ENCODE assay signal across 9 mouse cellular contexts in the genomic region with DNA sequence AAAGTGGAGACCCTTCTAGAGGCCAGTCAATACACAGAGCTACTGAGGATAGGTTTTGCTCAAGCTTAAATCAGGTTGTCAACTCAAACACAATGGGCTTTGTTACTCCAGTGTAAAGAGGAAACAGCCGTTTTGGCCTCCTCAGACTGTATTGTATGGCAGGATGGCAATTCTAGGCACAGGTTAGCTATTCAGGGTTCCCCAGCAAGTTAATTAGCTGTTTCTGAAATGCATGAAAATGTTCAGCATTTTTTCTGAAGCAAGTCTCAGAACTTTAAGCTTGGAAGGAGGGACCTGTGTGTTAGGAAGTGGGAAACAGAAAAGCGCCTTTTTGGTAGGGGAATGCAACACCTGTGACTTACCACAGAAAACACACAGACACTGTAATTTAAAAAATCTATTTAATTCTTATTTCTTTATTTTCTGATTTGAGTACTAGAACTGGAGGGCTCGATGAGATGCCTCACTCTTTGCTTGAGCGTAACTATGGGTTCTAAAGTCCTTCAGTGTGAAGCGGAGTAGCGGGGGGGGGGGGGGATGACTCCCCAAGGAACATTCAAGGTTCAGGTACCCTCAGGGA. TPM values are rescaled to one million over a fixed set of nuclear protein-coding genes. Genes with fewer than 3 reads are reported as not detected.
DNase-seq lines count a peak whose midpoint lies in the region; ATAC-seq and TF ChIP-seq lines count a peak whose summit lies in the region.
"Had no signal": no experiment of that assay in that cellular context is flagged by ENCODE, and none has a peak within 500 bp of the region (broad histone marks: within the 10 kb centered on the region; RNA-seq: fewer than 3 reads in every experiment).

No protein-coding gene starts in this region.

- H3K4me1 ChIP-seq in lung, adult 2 months (ENCODE audit: control insufficient read depth, insufficient read depth, low read length), result peaks cover 6% of the 10 kb centered on the region
- no peaks in the 10 kb centered on the region for H3K4me1 ChIP-seq in forebrain, postnatal 0 days (ENCODE audit: insufficient read depth)
- no peaks in the 10 kb centered on the region for H3K4me1 ChIP-seq in kidney, adult 2 months (ENCODE audit: control insufficient read depth, insufficient read depth, low read length)
- peaks cover 3% of the 10 kb centered on the region for H3K4me1 ChIP-seq in midbrain, embryonic 11.5 days (ENCODE audit: control insufficient read depth, insufficient read depth, low read length)

- TF ChIP-seq POLR2A in lung, adult 2 months (IDR thresholded peaks at IDR 0.05; ENCODE audit: borderline replicate concordance, extremely low read depth, low read depth, low read length), result no peak
- no peak for TF ChIP-seq POLR2A in kidney, adult 2 months (IDR thresholded peaks at IDR 0.05; ENCODE audit: low read depth, low read length)

- no peaks in the 10 kb centered on the region for H3K27me3 ChIP-seq in forebrain, postnatal 0 days (ENCODE audit: insufficient read depth, low read length)
- H3K27me3 ChIP-seq in kidney, adult 2 months (replicated peaks; ENCODE audit: control insufficient read depth, insufficient read depth, low read length), result no peaks in the 10 kb centered on the region
- no peaks in the 10 kb centered on the region for H3K27me3 ChIP-seq in midbrain, embryonic 11.5 days (ENCODE audit: control insufficient read depth, insufficient read depth, low read length)

- DNase-seq in lung, adult 2 months, result no peak
- no peak for DNase-seq in lung, adult 18-20 months
- peak; percentile 31 for DNase-seq in forebrain, postnatal 0 days
- DNase-seq in kidney, adult 2 months, result peak; percentile 54
- peak; percentile 93 for DNase-seq in midbrain, embryonic 11.5 days (ENCODE audit: low spot score, missing footprints)
- DNase-seq in yolk sac, embryonic 10.5 days (ENCODE audit: low spot score), result no peak
- no peak for DNase-seq in urinary bladder, postnatal 36 days (ENCODE audit: low spot score in 2 of 2)
- DNase-seq in adipocyte (ENCODE audit: low spot score), result no peak

- TF ChIP-seq CTCF in lung, adult 2 months (IDR thresholded peaks at IDR 0.05; ENCODE audit: insufficient read depth, low read length), result no peak
- TF ChIP-seq CTCF in forebrain, postnatal 0 days (IDR thresholded peaks at IDR 0.05; ENCODE audit: low read depth), result no peak
- no peak for TF ChIP-seq CTCF in kidney, adult 2 months (conservative IDR thresholded peaks at IDR 0.05; ENCODE audit: insufficient read depth, insufficient read length, low read depth, low read length)

- peak overlapping the region; percentile 99 for H3K27ac ChIP-seq in forebrain, postnatal 0 days (ENCODE audit: low read depth, low read length)
- peak overlapping the region; percentile 69 for H3K27ac ChIP-seq in kidney, adult 2 months (ENCODE audit: insufficient read depth, low read depth, low read length)
- H3K27ac ChIP-seq in midbrain, embryonic 11.5 days (ENCODE audit: low read depth, low read length), result peak overlapping the region; percentile 99

- WGBS in lung, adult 2 months, result 16% methylated on average over 6 of the region's 6 CpGs
- WGBS in forebrain, postnatal 0 days, result 4% methylated on average over 6 of the region's 6 CpGs
- WGBS in kidney, adult 2 months, result 17% methylated on average over 6 of the region's 6 CpGs
- 2% methylated on average over 6 of the region's 6 CpGs for WGBS in midbrain, embryonic 11.5 days

- H3K4me2 ChIP-seq in forebrain, postnatal 0 days (ENCODE audit: low read depth), result peak overlapping the region; percentile 65
- H3K4me2 ChIP-seq in midbrain, embryonic 11.5 days, result peak overlapping the region; percentile 58

- peak overlapping the region; percentile 88 for H3K9ac ChIP-seq in forebrain, postnatal 0 days
- H3K9ac ChIP-seq in midbrain, embryonic 11.5 days (ENCODE audit: low read length), result peak overlapping the region; percentile 82

- no peak for ATAC-seq in forebrain, postnatal 0 days
- no peak for ATAC-seq in midbrain, embryonic 11.5 days (ENCODE audit: low FRiP score)

- peak overlapping the region; percentile 84 for H3K4me3 ChIP-seq in lung, adult 2 months (replicated peaks; ENCODE audit: extremely low read depth, low read depth, low read length)
- H3K4me3 ChIP-seq in forebrain, postnatal 0 days (ENCODE audit: low read depth, low read length), result peak overlapping the region; percentile 84
- peak overlapping the region; percentile 82 for H3K4me3 ChIP-seq in kidney, adult 2 months (ENCODE audit: insufficient read depth, low read depth, low read length)
- H3K4me3 ChIP-seq in midbrain, embryonic 11.5 days (ENCODE audit: low read depth, low read length), result peak overlapping the region; percentile 73

- no peaks in the 10 kb centered on the region for H3K36me3 ChIP-seq in forebrain, postnatal 0 days (ENCODE audit: insufficient read depth)
- H3K36me3 ChIP-seq in kidney, adult 2 months (ENCODE audit: control insufficient read depth, insufficient read depth, low read length), result no peaks in the 10 kb centered on the region
- no peaks in the 10 kb centered on the region for H3K36me3 ChIP-seq in midbrain, embryonic 11.5 days (ENCODE audit: control insufficient read depth, insufficient read depth, low read length)

- H3K9me3 ChIP-seq in forebrain, postnatal 0 days (ENCODE audit: low read length), result no peaks in the 10 kb centered on the region
- no peaks in the 10 kb centered on the region for H3K9me3 ChIP-seq in midbrain, embryonic 11.5 days (ENCODE audit: control insufficient read depth, low read length)

RNA-seq across cellular contexts. Expression of gene Pik3r3, which starts 1.3 kb away (rescaled TPM):
- polyA plus RNA-seq in lung, adult 2 months (2012; rRNA removed), result 23.5 and 23.8 TPM in 2 replicates
- total RNA-seq in forebrain, postnatal 0 days (2014; rRNA removed), result 41.5 and 51.3 TPM in 2 replicates
- polyA plus RNA-seq in forebrain, postnatal 0 days (2015; fragmentation: Nextera tagmentation; extraction: Ambion mirVana), result 21.5 and 30.8 TPM in 2 replicates
- 14.6 and 20.8 TPM in 2 replicates for polyA plus RNA-seq in kidney, adult 2 months (2012; rRNA removed)
- polyA plus RNA-seq in midbrain, embryonic 11.5 days (2014; fragmentation: Nextera tagmentation; extraction: Ambion mirVana), result 70.6 and 84.1 TPM in 2 replicates

RNA-seq across cellular contexts. Expression of gene Gm49337, which starts 47.0 kb away (rescaled TPM):
- not detected in 2 replicates for polyA plus RNA-seq in lung, adult 2 months (2012; rRNA removed)
- total RNA-seq in forebrain, postnatal 0 days (2014; rRNA removed), result not detected in 2 replicates
- polyA plus RNA-seq in forebrain, postnatal 0 days (2015; fragmentation: Nextera tagmentation; extraction: Ambion mirVana), result not detected in 2 replicates
- polyA plus RNA-seq in kidney, adult 2 months (2012; rRNA removed), result not detected in 2 replicates
- polyA plus RNA-seq in midbrain, embryonic 11.5 days (2014; fragmentation: Nextera tagmentation; extraction: Ambion mirVana), result not detected in 2 replicates
- total RNA-seq: neutrophil, adult 5-6 weeks had no signal

RNA-seq across cellular contexts. Expression of gene 1700042G07Rik, which starts 47.0 kb away (rescaled TPM):
- polyA plus RNA-seq in lung, adult 2 months (2012; rRNA removed), result not detected in 2 replicates
- not detected in 2 replicates for total RNA-seq in forebrain, postnatal 0 days (2014; rRNA removed)
- polyA plus RNA-seq in forebrain, postnatal 0 days (2015; fragmentation: Nextera tagmentation; extraction: Ambion mirVana), result not detected in 2 replicates
- polyA plus RNA-seq in kidney, adult 2 months (2012; rRNA removed), result not detected in 2 replicates
- not detected in 2 replicates for polyA plus RNA-seq in midbrain, embryonic 11.5 days (2014; fragmentation: Nextera tagmentation; extraction: Ambion mirVana)
- total RNA-seq: neutrophil, adult 5-6 weeks had no signal

RNA-seq across cellular contexts. Expression of gene Tspan1, which starts 52.8 kb away (rescaled TPM):
- 60.8 and 93.7 TPM in 2 replicates for polyA plus RNA-seq in lung, adult 2 months (2012; rRNA removed)
- total RNA-seq in forebrain, postnatal 0 days (2014; rRNA removed), result 0.29 TPM in 1 of 2 replicates, not detected in the other
- polyA plus RNA-seq in forebrain, postnatal 0 days (2015; fragmentation: Nextera tagmentation; extraction: Ambion mirVana), result 0.07 TPM in 1 of 2 replicates, not detected in the other
- polyA plus RNA-seq in kidney, adult 2 months (2012; rRNA removed), result 44.0 TPM in 2 replicates
- not detected in 2 replicates for polyA plus RNA-seq in midbrain, embryonic 11.5 days (2014; fragmentation: Nextera tagmentation; extraction: Ambion mirVana)

Comparison
In these comparisons a context has a peak if more than half of its experiments do, and no peak if none do; other contexts are left out.
1. DNase-seq: peak in forebrain, postnatal 0 days (single experiment), kidney, adult 2 months (single experiment) and midbrain, embryonic 11.5 days (single experiment); none in lung, adult 2 months (single experiment), lung, adult 18-20 months (0 of 2), yolk sac, embryonic 10.5 days (single experiment), urinary bladder, postnatal 36 days (0 of 2) and adipocyte (single experiment).
2. Peak in every context shown above with its lines, with median percentiles within 50 percentile points of each other: H3K4me3 ChIP-seq and H3K27ac ChIP-seq.